Mouse (Mus musculus) bone marrow macrophage, adult 2 months (primary cell): ENCODE data around the gene Gm10972.

Experiments
- CTCF ChIP-seq: IDR thresholded peaks from 2 replicates; pipeline ENCODE4 v1.5.1; 2012; ENCODE audit warnings: low read depth, mild to moderate bottlenecking, low read length, moderate library complexity
- POLR2A ChIP-seq: IDR thresholded peaks from 2 replicates; pipeline ENCODE4 v1.6.1; 2012; ENCODE audit warnings: mild to moderate bottlenecking, low read depth, low read length, borderline replicate concordance

DNA sequence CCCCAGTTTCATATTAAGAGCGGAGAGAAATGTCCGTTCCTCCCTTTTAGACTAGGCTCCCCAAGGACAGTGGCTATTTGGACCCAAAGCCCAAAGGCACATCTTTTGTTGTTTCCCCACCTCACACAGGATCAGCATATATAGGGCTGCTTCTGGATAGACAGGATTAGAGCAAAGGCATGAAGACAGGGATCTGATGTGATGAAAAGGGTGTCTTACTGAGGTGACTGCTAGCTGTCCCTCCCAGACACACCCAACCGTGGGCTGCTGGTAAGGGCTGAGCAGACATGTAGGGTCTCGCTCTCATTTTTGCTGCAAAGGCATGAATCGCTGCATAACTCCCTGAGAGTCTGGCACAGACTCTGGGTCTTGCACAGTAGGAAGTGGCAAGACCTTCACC is 14.2 kb upstream of the Gm10972 start:
- no peak for TF ChIP-seq CTCF
- TF ChIP-seq POLR2A: no peak
